Mouse (Mus musculus): ENCODE data around the gene Prkca. TPM values are rescaled to one million over a fixed set of nuclear protein-coding genes. Genes with fewer than 3 reads are reported as not detected.
A peak's percentile ranks its signal among the peaks of the same experiment; 100 is the strongest.

Gene Prkca
- total RNA-seq, 2 experiments from 2014 or later: 211 to 241 TPM

DNA sequence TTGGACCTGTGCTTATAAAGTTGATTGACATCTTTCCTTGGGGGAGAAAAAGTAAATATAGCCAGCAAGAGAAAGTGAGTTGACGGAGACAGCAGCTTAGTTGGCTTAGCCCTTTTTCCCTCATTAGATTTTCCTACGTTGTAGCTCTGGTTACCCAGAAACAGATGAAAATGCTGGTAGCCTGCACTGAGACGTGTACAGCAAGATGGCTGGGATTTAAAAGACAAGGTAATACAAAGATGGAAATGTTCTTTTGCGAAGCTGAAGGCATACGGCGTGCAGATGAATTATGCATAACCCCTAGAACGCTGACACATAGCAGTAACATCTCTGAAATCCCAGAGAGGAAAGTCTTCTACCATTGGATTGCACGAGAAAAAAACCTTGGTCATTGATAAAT lies 198.6 kb downstream of the Prkca start:
- H3K27ac ChIP-seq: peak overlapping the region; percentile 80
- no peak overlapping the region; the same call in 1 of the 2 replicates for H3K4me3 ChIP-seq
- DNase-seq (ENCODE audit: low spot score in 2 of 2): no peak
- TF ChIP-seq CTCF (conservative IDR thresholded peaks at IDR 0.05): no peak

DNA sequence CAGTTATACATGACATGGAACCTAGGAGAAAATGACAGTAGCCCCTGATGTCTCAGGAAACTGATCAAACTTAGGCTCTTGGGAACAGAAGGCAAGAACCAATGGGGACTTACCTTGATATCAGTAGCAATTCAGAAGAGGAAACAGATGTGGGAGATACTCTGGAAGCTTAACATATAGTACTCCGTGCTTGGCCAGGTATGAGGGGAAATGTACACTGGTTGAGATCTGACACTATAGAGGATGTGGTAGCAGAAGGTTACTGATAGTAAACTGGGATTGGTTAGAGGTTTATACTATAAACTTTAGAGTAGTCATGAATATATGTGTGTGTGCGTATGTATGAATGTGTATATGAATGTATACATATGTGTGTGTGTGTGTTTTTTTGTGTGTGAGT lies 200.0 kb downstream of the Prkca start:
- H3K27ac ChIP-seq: no peak overlapping the region
- no peak overlapping the region for H3K4me3 ChIP-seq
- no peak for DNase-seq (ENCODE audit: low spot score in 2 of 2)
- no peak for TF ChIP-seq CTCF (conservative IDR thresholded peaks at IDR 0.05)

DNA sequence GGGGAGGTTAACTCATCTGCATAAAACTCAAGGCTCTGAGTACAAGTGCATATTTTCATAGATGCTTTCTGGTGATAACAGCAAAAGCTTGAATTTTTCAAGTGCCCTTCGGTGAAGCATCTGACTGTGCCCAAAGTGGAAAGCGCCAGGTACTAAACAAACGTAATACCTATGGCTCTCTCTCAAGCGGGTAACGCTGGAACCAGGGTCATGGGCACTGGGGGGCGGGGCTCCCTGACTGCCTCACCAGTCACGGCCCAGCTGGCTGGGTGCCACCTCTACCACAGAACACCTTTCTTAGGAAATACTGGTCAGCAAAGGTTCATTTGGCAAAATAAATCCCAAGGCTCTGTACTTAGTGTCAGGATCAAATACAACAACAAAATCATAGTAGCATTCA lies 203.7 kb downstream of the Prkca start:
- Histone ChIP-seq H3K4me3 (no peak overlapping the region), H3K27ac (peak overlapping the region; percentile 51; the same call in 1 of the 2 replicates)
- TF ChIP-seq CTCF (conservative IDR thresholded peaks at IDR 0.05): no peak
- DNase-seq (ENCODE audit: low spot score in 2 of 2): no peak

DNA sequence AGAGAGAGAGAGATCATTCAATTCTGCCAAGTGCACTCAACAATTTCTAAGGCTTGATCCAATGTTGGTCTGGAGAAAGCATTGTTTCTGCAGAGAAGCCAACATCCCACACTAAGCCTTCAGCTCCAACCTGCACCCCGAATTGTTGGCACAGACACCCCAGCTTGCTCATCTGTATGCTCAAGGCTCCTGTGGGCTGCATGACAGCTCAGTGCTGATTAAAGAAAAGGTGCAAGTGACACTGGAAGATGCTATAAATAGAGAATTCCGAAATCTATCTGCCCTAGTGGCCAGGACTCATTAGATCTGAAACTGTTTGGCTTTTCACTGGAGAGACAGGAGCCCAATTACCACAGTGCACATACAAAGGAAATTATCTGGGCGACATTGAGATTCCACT lies 207.4 kb downstream of the Prkca start:
- no peak overlapping the region for H3K4me3 ChIP-seq
- peak; percentile 36 for TF ChIP-seq CTCF (conservative IDR thresholded peaks at IDR 0.05)
- peak overlapping the region; percentile 85 for H3K27ac ChIP-seq
- DNase-seq (ENCODE audit: low spot score in 2 of 2): no peak

DNA sequence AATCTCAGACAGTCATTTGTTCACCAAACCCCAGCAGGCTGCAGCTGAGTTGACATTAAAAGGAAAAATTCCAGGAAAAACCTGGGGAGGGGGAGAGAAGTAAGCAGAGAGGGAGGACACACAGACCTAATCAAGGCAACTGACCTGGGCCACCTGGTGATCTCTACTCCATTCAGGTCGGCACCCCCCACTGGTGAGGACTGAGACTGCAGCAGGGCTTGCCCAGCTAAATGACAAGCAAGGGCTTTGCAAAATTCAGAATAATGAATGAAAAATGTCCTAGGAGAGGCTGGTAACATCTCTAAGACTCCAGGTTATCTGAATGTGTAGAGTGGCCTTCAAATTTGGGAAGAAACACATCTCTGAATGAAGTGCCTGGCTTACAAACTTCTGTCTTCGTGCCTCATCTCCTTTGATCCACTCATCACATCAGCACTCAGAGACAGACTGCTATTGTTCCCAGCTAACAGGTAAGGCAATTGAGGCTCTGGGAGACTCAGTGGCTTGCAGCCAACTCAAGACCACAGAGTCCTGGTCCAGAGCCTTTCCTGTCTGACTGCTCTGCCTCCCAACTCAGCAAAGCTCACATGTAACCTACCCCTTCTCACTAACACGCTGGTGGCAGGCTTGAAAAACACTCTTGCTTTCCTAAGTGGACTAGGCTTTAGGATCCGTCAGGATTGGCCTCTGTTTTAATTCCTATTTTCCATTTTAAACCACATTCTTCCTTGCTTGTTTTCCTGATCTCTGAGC lies 208.1 kb downstream of the Prkca start:
- TF ChIP-seq CTCF (conservative IDR thresholded peaks at IDR 0.05): peak; percentile 78
- H3K4me3 ChIP-seq: no peak overlapping the region
- H3K27ac ChIP-seq: peak overlapping the region; percentile 87
- no peak for DNase-seq (ENCODE audit: low spot score in 2 of 2)

DNA sequence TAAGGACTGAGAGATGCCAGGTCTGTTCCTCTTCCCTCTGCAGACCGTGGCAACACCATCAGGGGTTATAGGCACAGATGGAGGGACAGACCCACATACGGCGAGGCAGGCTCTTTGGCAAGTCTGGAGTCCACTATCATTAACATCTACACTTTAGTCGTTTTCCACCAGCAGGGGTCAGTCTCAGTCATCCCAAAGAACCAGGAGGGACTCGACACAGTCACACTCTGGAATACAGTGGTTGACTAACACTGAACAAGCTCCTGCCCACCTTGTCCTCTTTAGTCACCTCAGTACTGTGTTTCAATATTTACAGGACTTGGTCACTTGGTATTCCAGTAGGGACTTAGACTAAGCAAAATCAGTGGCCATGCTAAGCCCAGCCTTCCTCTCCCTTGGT lies 215.1 kb downstream of the Prkca start:
- peak; percentile 82 for TF ChIP-seq CTCF (conservative IDR thresholded peaks at IDR 0.05)
- Histone ChIP-seq H3K27ac (peak overlapping the region; percentile 51), H3K4me3 (no peak overlapping the region)
- DNase-seq (ENCODE audit: low spot score in 2 of 2): peak in 1 of 2 experiments; percentile 69

DNA sequence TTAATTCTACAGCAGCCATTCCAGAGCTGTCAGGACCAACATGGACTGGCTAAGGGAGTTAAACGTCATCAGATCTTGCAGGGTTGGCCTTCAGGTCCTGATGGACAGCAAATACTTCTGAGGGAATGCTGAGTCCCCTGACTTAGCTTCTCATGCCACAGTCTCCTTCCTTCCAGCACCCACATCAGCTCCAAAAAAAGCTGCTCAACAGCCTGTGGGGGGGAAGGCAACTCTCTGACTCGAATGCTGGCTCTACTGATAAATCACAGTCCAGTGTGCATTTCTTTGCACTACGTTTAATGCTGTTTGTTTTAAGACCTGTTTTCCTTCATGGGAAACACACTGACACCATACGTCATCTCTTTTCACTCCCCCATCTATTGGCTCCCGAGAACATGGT lies 215.8 kb downstream of the Prkca start:
- H3K4me3 ChIP-seq: no peak overlapping the region
- TF ChIP-seq CTCF (conservative IDR thresholded peaks at IDR 0.05): no peak
- DNase-seq (ENCODE audit: low spot score in 2 of 2): no peak

DNA sequence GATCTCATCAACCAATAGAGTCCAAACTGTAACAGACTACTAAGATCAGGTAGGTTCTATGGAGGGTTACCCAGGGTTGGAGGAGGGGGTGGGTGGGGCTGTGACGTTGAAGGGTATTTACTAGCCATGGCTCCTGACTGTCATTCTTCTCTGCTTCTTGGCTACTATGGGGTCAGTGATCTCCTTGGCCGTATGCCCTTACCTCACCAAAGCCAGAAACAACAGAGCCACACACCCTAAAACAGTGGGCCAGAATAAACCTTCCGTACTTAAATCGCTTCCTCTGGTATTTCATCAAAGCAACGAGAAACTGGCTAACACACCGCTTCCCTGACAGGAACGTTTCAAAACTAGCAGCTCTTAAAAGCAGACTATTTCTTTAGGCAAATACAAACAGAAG lies 221.2 kb downstream of the Prkca start:
- Histone ChIP-seq H3K4me3 (no peak overlapping the region), H3K27ac (no peak overlapping the region)
- DNase-seq (ENCODE audit: low spot score in 2 of 2): no peak
- TF ChIP-seq CTCF (conservative IDR thresholded peaks at IDR 0.05): no peak

More for the DNA sequence above, 215.8 kb downstream of the Prkca start:
- H3K27ac ChIP-seq: peak overlapping the region; percentile 51

DNA sequence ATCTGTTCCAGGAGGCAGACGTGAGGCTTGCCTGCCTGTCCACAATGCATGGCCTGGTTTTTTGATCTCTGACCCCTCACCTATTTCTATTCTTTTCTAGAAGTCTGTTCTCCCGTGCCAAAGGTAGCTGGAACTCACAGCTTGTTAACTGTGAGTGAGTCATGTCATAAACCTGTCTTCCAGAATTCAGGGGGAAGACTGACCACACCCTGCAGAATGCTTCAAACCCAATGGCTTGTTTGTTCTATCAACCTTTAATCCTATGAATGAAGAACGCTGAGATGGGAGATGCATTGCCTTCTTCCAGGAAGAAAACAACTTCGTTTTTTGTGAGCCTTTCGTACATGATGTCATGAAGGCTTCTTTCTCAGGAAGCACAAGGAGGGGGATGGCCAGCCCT lies 223.0 kb downstream of the Prkca start:
- H3K4me3 ChIP-seq: no peak overlapping the region
- DNase-seq (ENCODE audit: low spot score in 2 of 2): no peak
- H3K27ac ChIP-seq: no peak overlapping the region
- no peak for TF ChIP-seq CTCF (conservative IDR thresholded peaks at IDR 0.05)

DNA sequence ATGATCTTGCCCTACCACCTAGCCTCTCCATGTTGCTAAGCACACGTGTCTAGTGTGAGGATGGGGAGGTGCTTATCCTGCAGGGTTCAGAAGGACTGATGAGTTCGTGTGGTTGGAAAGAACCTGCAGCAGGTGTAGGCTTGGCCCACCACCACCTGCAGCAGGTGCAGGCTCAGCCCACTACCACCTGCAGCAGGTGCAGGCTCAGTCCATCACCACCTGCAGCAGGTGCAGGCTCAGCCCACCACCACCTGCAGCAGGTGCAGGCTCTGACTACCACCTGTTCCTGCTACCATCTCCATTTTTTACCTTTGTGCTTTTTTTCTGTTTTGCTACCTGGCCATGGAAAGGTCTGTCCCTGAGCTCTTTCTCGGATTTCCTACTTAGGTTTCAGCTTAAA lies 223.9 kb downstream of the Prkca start:
- no peak overlapping the region for H3K4me3 ChIP-seq
- no peak overlapping the region for H3K27ac ChIP-seq
- no peak for TF ChIP-seq CTCF (conservative IDR thresholded peaks at IDR 0.05)
- DNase-seq (ENCODE audit: low spot score in 2 of 2): no peak

DNA sequence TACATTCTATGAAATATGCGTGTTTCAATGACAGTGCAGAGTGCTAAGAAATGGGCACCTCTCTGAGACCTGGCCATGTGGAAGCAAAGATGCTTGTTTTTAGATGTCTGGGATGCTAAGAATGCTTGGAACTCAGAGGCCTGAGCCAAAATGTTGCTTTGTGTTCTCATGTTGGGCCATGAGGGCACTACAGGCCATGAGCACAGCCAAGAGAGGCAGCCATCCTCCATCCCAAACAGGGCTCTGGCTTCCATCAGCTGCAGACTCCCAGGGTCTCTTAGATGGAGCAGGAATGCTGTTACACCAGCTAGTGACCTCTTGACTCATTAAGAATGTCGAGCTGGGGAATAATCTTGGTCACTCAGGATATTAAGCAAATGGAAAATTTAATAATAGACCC lies 224.9 kb downstream of the Prkca start:
- H3K27ac ChIP-seq: no peak overlapping the region
- DNase-seq (ENCODE audit: low spot score in 2 of 2): no peak
- H3K4me3 ChIP-seq: no peak overlapping the region
- TF ChIP-seq CTCF (conservative IDR thresholded peaks at IDR 0.05): no peak

DNA sequence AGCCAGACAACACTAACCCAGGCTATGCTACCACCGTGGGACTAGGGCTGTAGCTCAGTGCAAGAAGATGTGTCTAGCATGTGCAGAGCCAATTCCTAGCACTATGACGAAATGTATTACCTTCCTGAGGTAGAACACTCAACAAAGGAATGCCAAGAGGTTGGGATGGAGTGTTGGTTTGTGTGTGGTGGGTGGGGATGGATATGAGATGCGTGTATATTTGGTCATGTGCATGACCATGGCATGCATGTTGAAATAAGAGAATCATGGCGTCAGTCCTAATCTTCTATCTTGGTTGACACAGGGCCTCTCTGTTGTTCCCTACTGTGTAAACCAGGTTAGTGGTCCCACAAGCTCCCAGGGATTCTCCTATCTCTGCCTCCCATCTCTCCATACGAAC lies 225.5 kb downstream of the Prkca start:
- Histone ChIP-seq H3K27ac (no peak overlapping the region), H3K4me3 (no peak overlapping the region)
- DNase-seq (ENCODE audit: low spot score in 2 of 2): no peak
- no peak for TF ChIP-seq CTCF (conservative IDR thresholded peaks at IDR 0.05)

DNA sequence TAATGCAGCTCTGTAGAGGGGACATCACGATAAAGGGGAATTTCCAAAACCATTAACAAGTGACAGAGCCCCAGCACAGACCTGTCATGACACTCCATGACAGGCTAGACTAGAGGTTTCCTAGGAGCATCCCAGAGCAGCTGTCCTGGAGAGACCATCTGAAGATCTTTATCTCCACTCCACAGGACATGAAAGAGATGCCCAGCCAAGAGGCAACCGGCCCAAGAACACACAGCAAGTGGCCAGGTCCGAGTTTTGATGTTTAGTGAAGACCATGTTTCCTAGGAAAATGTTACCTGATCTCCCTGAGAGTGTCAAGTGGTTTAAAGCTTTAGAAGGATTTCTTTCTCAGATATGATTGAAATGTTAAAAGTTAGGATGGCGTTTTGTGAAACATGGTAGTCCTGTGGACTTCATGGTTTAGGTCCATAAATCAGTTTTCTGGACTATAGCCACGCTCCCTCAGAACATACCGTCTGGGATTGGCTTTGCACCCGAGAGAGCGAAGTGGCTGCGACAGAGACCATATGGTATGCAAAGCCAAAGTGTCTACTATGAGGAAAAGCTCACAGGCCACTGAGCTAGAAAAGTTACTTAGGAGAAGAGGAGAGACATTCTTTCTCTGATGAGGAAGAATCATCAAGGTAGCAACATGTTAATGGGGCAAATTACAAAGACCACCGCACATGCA lies 226.2 kb downstream of the Prkca start:
- no peak for DNase-seq (ENCODE audit: low spot score in 2 of 2)
- no peak overlapping the region for H3K4me3 ChIP-seq
- no peak overlapping the region for H3K27ac ChIP-seq
- no peak for TF ChIP-seq CTCF (conservative IDR thresholded peaks at IDR 0.05)

DNA sequence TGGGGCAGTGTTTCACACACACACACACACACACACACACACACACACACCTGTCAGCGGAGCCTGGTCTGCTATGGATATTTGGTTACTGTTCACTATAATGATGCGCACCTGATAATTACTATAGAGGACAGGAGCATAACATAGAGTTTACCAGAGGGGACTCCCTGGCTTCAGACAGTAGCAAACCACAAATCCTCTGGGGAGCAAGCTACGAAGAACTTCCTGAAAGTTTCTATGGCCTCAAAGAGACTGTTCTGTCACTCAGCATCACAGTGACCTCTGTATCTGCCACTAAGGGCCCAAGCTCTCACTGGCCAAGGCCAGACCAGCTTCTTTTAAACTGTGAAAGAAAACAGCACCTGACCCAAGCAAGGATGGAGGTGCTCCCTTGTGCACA lies 229.6 kb downstream of the Prkca start:
- no peak overlapping the region for H3K27ac ChIP-seq

More for the DNA sequence above, 229.6 kb downstream of the Prkca start:
- no peak for DNase-seq (ENCODE audit: low spot score in 2 of 2)
- TF ChIP-seq CTCF (conservative IDR thresholded peaks at IDR 0.05): no peak
- no peak overlapping the region for H3K4me3 ChIP-seq
